ENCODE assay signal across 8 mouse cellular contexts in genomic region chr11:69368356-69369214, GRCm38 (mm10). TPM values are rescaled to one million over a fixed set of nuclear protein-coding genes. Genes with fewer than 3 reads are reported as not detected.
DNase-seq lines count a peak whose midpoint lies in the region; ATAC-seq lines count a peak whose summit lies in the region.

No protein-coding gene starts in this region.

- 0% methylated on average over 56 of the region's 106 CpGs for WGBS in embryonic facial prominence, embryonic 11.5 days
- WGBS in midbrain, embryonic 12.5 days = under 1% methylated on average over 63 of the region's 106 CpGs
- WGBS in stomach, embryonic 16.5 days = under 1% methylated on average over 80 of the region's 106 CpGs

- no peak for ATAC-seq in erythroblast, adult 5-6 weeks (replicated peaks; ENCODE audit: low FRiP score, poor library complexity, severe bottlenecking)
- ATAC-seq in embryonic facial prominence, embryonic 11.5 days (replicated peaks; ENCODE audit: insufficient number of reproducible peaks, low FRiP score, low TSS enrichment, low read depth) = 0 out of 2 replicates have a peak, but pooled peaks have one; percentile 2
- ATAC-seq in midbrain, embryonic 12.5 days (ENCODE audit: low FRiP score, low read depth) = 0 out of 2 replicates have a peak, but pooled peaks have one; percentile 24
- ATAC-seq in stomach, embryonic 16.5 days (ENCODE audit: insufficient read depth, low FRiP score) = no peak

- peak overlapping the region; percentile 100 for H3K9ac ChIP-seq in embryonic facial prominence, embryonic 11.5 days (replicated peaks; ENCODE audit: low read length)
- H3K9ac ChIP-seq in midbrain, embryonic 12.5 days (replicated peaks) = peak overlapping the region; percentile 99
- peak overlapping the region; percentile 99 for H3K9ac ChIP-seq in stomach, embryonic 16.5 days (ENCODE audit: low read length)

- H3K4me1 ChIP-seq in erythroblast, embryonic 14.5 days (ENCODE audit: control insufficient read depth) = peaks cover 67% of the 10 kb centered on the region
- peaks cover 13% of the 10 kb centered on the region for H3K4me1 ChIP-seq in embryonic facial prominence, embryonic 11.5 days (ENCODE audit: control insufficient read depth, insufficient read depth, low read length)
- H3K4me1 ChIP-seq in midbrain, embryonic 12.5 days = peaks cover 62% of the 10 kb centered on the region
- peaks cover 58% of the 10 kb centered on the region for H3K4me1 ChIP-seq in stomach, embryonic 16.5 days (ENCODE audit: control insufficient read depth, insufficient read depth, low read length)

- H3K27ac ChIP-seq in embryonic facial prominence, embryonic 11.5 days (replicated peaks; ENCODE audit: low read depth, low read length) = peak overlapping the region; percentile 99
- peak overlapping the region; percentile 100 for H3K27ac ChIP-seq in midbrain, embryonic 12.5 days (replicated peaks)
- peak overlapping the region; percentile 100 for H3K27ac ChIP-seq in stomach, embryonic 16.5 days (ENCODE audit: low read length)

- intact Hi-C loops in heart, postnatal 10 days (cut with DNase I) = no loop called here
- intact Hi-C loops in left cerebral cortex, postnatal 36 days (cut with DNase I) = loop anchor here (5.0 kb wide), 2 partner anchors 46 to 271 kb away; partner anchors contain the start of genes Cntrob, Per1 and Trappc1

- peaks cover 7% of the 10 kb centered on the region; the same call in 1 of the 2 replicates for H3K9me3 ChIP-seq in erythroblast, embryonic 14.5 days (ENCODE audit: control insufficient read depth, low read length)
- H3K9me3 ChIP-seq in embryonic facial prominence, embryonic 11.5 days (replicated peaks; ENCODE audit: control insufficient read depth, low read length) = no peaks in the 10 kb centered on the region
- no peaks in the 10 kb centered on the region for H3K9me3 ChIP-seq in midbrain, embryonic 12.5 days
- H3K9me3 ChIP-seq in stomach, embryonic 16.5 days (replicated peaks; ENCODE audit: control insufficient read depth, low read length) = no peaks in the 10 kb centered on the region

- peak overlapping the region; percentile 90 for H3K4me2 ChIP-seq in embryonic facial prominence, embryonic 11.5 days (ENCODE audit: low read depth, low read length)
- H3K4me2 ChIP-seq in midbrain, embryonic 12.5 days (replicated peaks) = peak overlapping the region; percentile 87
- peak overlapping the region; percentile 95 for H3K4me2 ChIP-seq in stomach, embryonic 16.5 days (ENCODE audit: low read depth, low read length)

- peaks cover 85% of the 10 kb centered on the region for H3K27me3 ChIP-seq in erythroblast, embryonic 14.5 days (ENCODE audit: control insufficient read depth)
- no peaks in the 10 kb centered on the region for H3K27me3 ChIP-seq in embryonic facial prominence, embryonic 11.5 days (ENCODE audit: control insufficient read depth, insufficient read depth, low read length)
- no peaks in the 10 kb centered on the region for H3K27me3 ChIP-seq in midbrain, embryonic 12.5 days
- no peaks in the 10 kb centered on the region for H3K27me3 ChIP-seq in stomach, embryonic 16.5 days (ENCODE audit: control insufficient read depth, insufficient read depth, low read length)

- DNase-seq in NIH3T3 (ENCODE audit: low read depth) = peak; percentile 67
- peak; percentile 53 for DNase-seq in embryonic facial prominence, embryonic 11.5 days (ENCODE audit: low spot score)
- peak; percentile 44 to 62 for DNase-seq in heart, postnatal 10 days
- peak; percentile 37 to 51 for DNase-seq in left cerebral cortex, postnatal 36 days (ENCODE audit: low spot score in 2 of 2)

- peak overlapping the region; percentile 67 for H3K4me3 ChIP-seq in erythroblast, embryonic 14.5 days (replicated peaks)
- peak overlapping the region; percentile 99 for H3K4me3 ChIP-seq in embryonic facial prominence, embryonic 11.5 days (ENCODE audit: low read depth, low read length)
- H3K4me3 ChIP-seq in midbrain, embryonic 12.5 days = peak overlapping the region; percentile 98
- H3K4me3 ChIP-seq in stomach, embryonic 16.5 days (replicated peaks; ENCODE audit: low read length) = peak overlapping the region; percentile 85

- no peaks in the 10 kb centered on the region; the same call in 1 of the 2 replicates for H3K36me3 ChIP-seq in erythroblast, embryonic 14.5 days (ENCODE audit: control insufficient read depth)
- H3K36me3 ChIP-seq in embryonic facial prominence, embryonic 11.5 days (replicated peaks; ENCODE audit: control insufficient read depth, insufficient read depth, low read depth, low read length) = peaks cover 1% of the 10 kb centered on the region
- H3K36me3 ChIP-seq in midbrain, embryonic 12.5 days = peaks cover 24% of the 10 kb centered on the region
- H3K36me3 ChIP-seq in stomach, embryonic 16.5 days (ENCODE audit: control insufficient read depth, insufficient read depth, low read length) = no peaks in the 10 kb centered on the region

RNA-seq across cellular contexts. Expression of gene Chd3, which starts 0.6 kb away (rescaled TPM):
- 1.1 and 1.8 TPM in 2 replicates for polyA plus RNA-seq in erythroblast, embryonic 14.5 days (2012)
- total RNA-seq in erythroblast, adult 5-6 weeks (2015; ENCODE audit: low replicate concordance) = 7.9 and 9.8 TPM in 2 replicates
- 16.8 and 18.5 TPM in 2 replicates for total RNA-seq in erythroblast, adult 5-6 weeks (2017; ENCODE audit: low replicate concordance)
- polyA plus RNA-seq in embryonic facial prominence, embryonic 11.5 days (2014; fragmentation: Nextera tagmentation; extraction: Ambion mirVana) = 48.0 and 52.1 TPM in 2 replicates
- total RNA-seq in heart, postnatal 10 days (2021) = 10 to 100 TPM; 62.0 to 66.7 TPM
- total RNA-seq in left cerebral cortex, postnatal 36 days (2021) = 100 to 1,000 TPM; 421 to 443 TPM
- 78.7 and 88.5 TPM in 2 replicates for polyA plus RNA-seq in midbrain, embryonic 12.5 days (2016; fragmentation: Nextera tagmentation; extraction: Ambion mirVana)
- polyA plus RNA-seq in stomach, embryonic 16.5 days (2015; fragmentation: Nextera tagmentation; extraction: Ambion mirVana) = 48.5 and 55.4 TPM in 2 replicates

RNA-seq across cellular contexts. Expression of gene Naa38, which starts 26.7 kb away (rescaled TPM):
- 17.5 and 24.2 TPM in 2 replicates for polyA plus RNA-seq in erythroblast, embryonic 14.5 days (2012)
- total RNA-seq in erythroblast, adult 5-6 weeks (2015; ENCODE audit: low replicate concordance) = 25.6 and 30.3 TPM in 2 replicates
- total RNA-seq in erythroblast, adult 5-6 weeks (2017; ENCODE audit: low replicate concordance) = 18.5 and 25.2 TPM in 2 replicates
- polyA plus RNA-seq in embryonic facial prominence, embryonic 11.5 days (2014; fragmentation: Nextera tagmentation; extraction: Ambion mirVana) = 123 and 135 TPM in 2 replicates
- total RNA-seq in heart, postnatal 10 days (2021) = 10 to 100 TPM; 94.1 to 95.0 TPM
- total RNA-seq in left cerebral cortex, postnatal 36 days (2021) = 100 to 1,000 TPM in 1 of 2 experiments, 10 to 100 TPM in 1; 97.9 to 108 TPM
- polyA plus RNA-seq in midbrain, embryonic 12.5 days (2016; fragmentation: Nextera tagmentation; extraction: Ambion mirVana) = 98.9 and 105 TPM in 2 replicates
- 144 and 148 TPM in 2 replicates for polyA plus RNA-seq in stomach, embryonic 16.5 days (2015; fragmentation: Nextera tagmentation; extraction: Ambion mirVana)

RNA-seq across cellular contexts. Expression of gene Cyb5d1, which starts 26.8 kb away (rescaled TPM):
- polyA plus RNA-seq in erythroblast, embryonic 14.5 days (2012) = 0.12 and 0.40 TPM in 2 replicates
- 12.5 and 16.1 TPM in 2 replicates for total RNA-seq in erythroblast, adult 5-6 weeks (2015; ENCODE audit: low replicate concordance)
- 23.5 and 31.4 TPM in 2 replicates for total RNA-seq in erythroblast, adult 5-6 weeks (2017; ENCODE audit: low replicate concordance)
- polyA plus RNA-seq in embryonic facial prominence, embryonic 11.5 days (2014; fragmentation: Nextera tagmentation; extraction: Ambion mirVana) = 33.3 TPM in 2 replicates
- 10 to 100 TPM; 27.5 to 30.2 TPM for total RNA-seq in heart, postnatal 10 days (2021)
- 10 to 100 TPM; 36.4 to 43.1 TPM for total RNA-seq in left cerebral cortex, postnatal 36 days (2021)
- 52.9 and 53.8 TPM in 2 replicates for polyA plus RNA-seq in midbrain, embryonic 12.5 days (2016; fragmentation: Nextera tagmentation; extraction: Ambion mirVana)
- polyA plus RNA-seq in stomach, embryonic 16.5 days (2015; fragmentation: Nextera tagmentation; extraction: Ambion mirVana) = 29.4 TPM in 2 replicates

RNA-seq across cellular contexts. Expression of gene Rnf227, which starts 28.3 kb away (rescaled TPM):
- polyA plus RNA-seq in erythroblast, embryonic 14.5 days (2012) = 0.06 TPM in 1 of 2 replicates, not detected in the other
- total RNA-seq in erythroblast, adult 5-6 weeks (2015; ENCODE audit: low replicate concordance) = 1.7 and 15.2 TPM in 2 replicates
- 0.70 and 3.2 TPM in 2 replicates for total RNA-seq in erythroblast, adult 5-6 weeks (2017; ENCODE audit: low replicate concordance)
- 23.7 and 25.2 TPM in 2 replicates for polyA plus RNA-seq in embryonic facial prominence, embryonic 11.5 days (2014; fragmentation: Nextera tagmentation; extraction: Ambion mirVana)
- total RNA-seq in heart, postnatal 10 days (2021) = 1 to 10 TPM in 1 of 2 experiments, under 1 TPM in 1; 0.89 to 1.7 TPM
- total RNA-seq in left cerebral cortex, postnatal 36 days (2021) = 100 to 1,000 TPM; 150 to 171 TPM
- polyA plus RNA-seq in midbrain, embryonic 12.5 days (2016; fragmentation: Nextera tagmentation; extraction: Ambion mirVana) = 48.4 and 50.5 TPM in 2 replicates
- polyA plus RNA-seq in stomach, embryonic 16.5 days (2015; fragmentation: Nextera tagmentation; extraction: Ambion mirVana) = 11.8 TPM in 2 replicates

RNA-seq across cellular contexts. Expression of gene Tmem88, which starts 29.4 kb away (rescaled TPM):
- polyA plus RNA-seq in erythroblast, embryonic 14.5 days (2012) = 0.08 TPM in 1 of 2 replicates, not detected in the other
- not detected in 2 replicates for total RNA-seq in erythroblast, adult 5-6 weeks (2015; ENCODE audit: low replicate concordance)
- not detected in 2 replicates for total RNA-seq in erythroblast, adult 5-6 weeks (2017; ENCODE audit: low replicate concordance)
- polyA plus RNA-seq in embryonic facial prominence, embryonic 11.5 days (2014; fragmentation: Nextera tagmentation; extraction: Ambion mirVana) = 13.6 and 18.1 TPM in 2 replicates
- total RNA-seq in heart, postnatal 10 days (2021) = 10 to 100 TPM; 53.3 to 54.0 TPM
- total RNA-seq in left cerebral cortex, postnatal 36 days (2021) = 1 to 10 TPM; 2.9 to 4.7 TPM
- 11.4 and 12.1 TPM in 2 replicates for polyA plus RNA-seq in midbrain, embryonic 12.5 days (2016; fragmentation: Nextera tagmentation; extraction: Ambion mirVana)
- 26.4 and 28.7 TPM in 2 replicates for polyA plus RNA-seq in stomach, embryonic 16.5 days (2015; fragmentation: Nextera tagmentation; extraction: Ambion mirVana)

Comparison
In these comparisons a context has a peak if more than half of its experiments do, and no peak if none do; other contexts are left out.
1. ATAC-seq: peak in embryonic facial prominence, embryonic 11.5 days (single experiment) and midbrain, embryonic 12.5 days (single experiment); none in erythroblast, adult 5-6 weeks (single experiment) and stomach, embryonic 16.5 days (single experiment).
2. RNA of gene Chd3, which starts 0.6 kb away (polyA plus RNA-seq): 78.7 to 88.5 TPM in midbrain, embryonic 12.5 days, 48.5 to 55.4 TPM in stomach, embryonic 16.5 days and 48.0 to 52.1 TPM in embryonic facial prominence, embryonic 11.5 days; 1.1 to 1.8 TPM in erythroblast, embryonic 14.5 days; every median in the first group is over 10 times any median in the second.
3. RNA of gene Cyb5d1, which starts 26.8 kb away (polyA plus RNA-seq): 52.9 to 53.8 TPM in midbrain, embryonic 12.5 days, 33.3 TPM in embryonic facial prominence, embryonic 11.5 days and 29.4 TPM in stomach, embryonic 16.5 days; 0.12 to 0.40 TPM in erythroblast, embryonic 14.5 days; every median in the first group is over 10 times any median in the second.
4. Peak in every context shown above with its lines, with median percentiles within 50 percentile points of each other: H3K4me3 ChIP-seq, DNase-seq, H3K27ac ChIP-seq, H3K4me2 ChIP-seq and H3K9ac ChIP-seq.